Mouse (Mus musculus) gastrocnemius, postnatal 10 days (tissue): ENCODE results near the gene Rps6ka2. TPM values are rescaled to one million over a fixed set of nuclear protein-coding genes. Genes with fewer than 3 reads are reported as not detected.
"Not testable (repeated sequence)": the region's sequence is repeated elsewhere in the genome, so short reads cannot be mapped to it uniquely, and the experiment has no call there.

Experiments
- DNase-seq: peaks from one replicate; pipeline ENCODE4 v3.0.0; 2021; ENCODE audit warnings: mixed read lengths
- long read RNA-seq, 2 experiments: library from polyadenylated mRNA; stranded (forward); transcript quantifications; one replicate each; pipeline ENCODE4 v2.0.0; 2021
- total RNA-seq, 2 experiments: library from RNA; stranded (reverse); gene quantifications; 2 replicates each; pipeline ENCODE4 v1.2.3; 2021

The Rps6ka2 gene
- 10 to 100 TPM; 42.5 to 45.1 TPM for total RNA-seq
- long read RNA-seq, experiment 1, full-length matches to known transcripts, result 9 of 55 reads
- long read RNA-seq, experiment 1, partial matches to known transcripts, result 24 of 55 reads
- long read RNA-seq, experiment 1, other reads (novel, unspliced or antisense), result 22 of 55 reads
- long read RNA-seq, experiment 2, full-length matches to known transcripts, result 5 of 62 reads
- long read RNA-seq, experiment 2, partial matches to known transcripts, result 36 of 62 reads
- long read RNA-seq, experiment 2, other reads (novel, unspliced or antisense), result 21 of 62 reads

GRCm38 (mm10) chr17:7169627-7170303, at the start of gene Rps6ka2:
Gene Rps6ka2 (plus strand): TSS chr17:7170115.
- DNase-seq, result peak; percentile 93

- not testable (repeated sequence) for DNase-seq
Observed at GRCm38 (mm10) chr17:7120835-7121234, 49.1 kb upstream of the Rps6ka2 start.

- DNase-seq, result not testable (repeated sequence)
Observed at GRCm38 (mm10) chr17:7122554-7122953, 47.4 kb upstream of the Rps6ka2 start.

- not testable (repeated sequence) for DNase-seq
Observed at GRCm38 (mm10) chr17:7126475-7126874, 43.4 kb upstream of the Rps6ka2 start.

- not testable (repeated sequence) for DNase-seq
Observed at GRCm38 (mm10) chr17:7134002-7134401, 35.9 kb upstream of the Rps6ka2 start.

- DNase-seq, result not testable (repeated sequence)
Observed at GRCm38 (mm10) chr17:7135277-7135676, 34.6 kb upstream of the Rps6ka2 start.

- no peak for DNase-seq
Observed at GRCm38 (mm10) chr17:7138186-7138925, 31.6 kb upstream of the Rps6ka2 start.

GRCm38 (mm10) chr17:7140399-7141174, 29.3 kb upstream of the Rps6ka2 start:
- no peak for DNase-seq

GRCm38 (mm10) chr17:7142367-7142766, 27.5 kb upstream of the Rps6ka2 start:
- DNase-seq, result no peak

GRCm38 (mm10) chr17:7143885-7144518, 25.9 kb upstream of the Rps6ka2 start:
- DNase-seq, result peak; percentile 29

- DNase-seq, result no peak
Observed at GRCm38 (mm10) chr17:7145373-7146058, 24.4 kb upstream of the Rps6ka2 start.

- DNase-seq, result no peak
Observed at GRCm38 (mm10) chr17:7146479-7146878, 23.4 kb upstream of the Rps6ka2 start.

- no peak for DNase-seq
Observed at GRCm38 (mm10) chr17:7147920-7148321, 22.0 kb upstream of the Rps6ka2 start.

GRCm38 (mm10) chr17:7149328-7150195, 20.4 kb upstream of the Rps6ka2 start:
- no peak for DNase-seq

GRCm38 (mm10) chr17:7151446-7152100, 18.3 kb upstream of the Rps6ka2 start:
- DNase-seq, result no peak

GRCm38 (mm10) chr17:7152662-7153061, 17.3 kb upstream of the Rps6ka2 start:
- DNase-seq, result no peak

- DNase-seq, result no peak
Observed at GRCm38 (mm10) chr17:7163955-7164354, 6.0 kb upstream of the Rps6ka2 start.

GRCm38 (mm10) chr17:7165524-7165923, 4.4 kb upstream of the Rps6ka2 start:
- no peak for DNase-seq

- DNase-seq, result peak; percentile 52
Observed at GRCm38 (mm10) chr17:7168961-7169626, 821 bp upstream of the Rps6ka2 start.
